Mouse (Mus musculus) heart, adult 2 months (tissue): ENCODE data around the gene Morn1. TPM values are rescaled to one million over a fixed set of nuclear protein-coding genes. Genes with fewer than 3 reads are reported as not detected.

Source experiments
- DNase-seq, 2 experiments: peaks; one replicate each; pipeline ENCODE4 v3.0.0; 2021
- H3K27ac ChIP-seq: fragments of 200-600 bp; 2 replicates; pipeline ENCODE4 v1.8.1; 2022
- H3K27me3 ChIP-seq: fragments of 200-500 bp; 2 replicates; pipeline ENCODE4 v1.6.1; 2012; ENCODE audit warnings: mild to moderate bottlenecking, low read length, inconsistent platforms, mixed read lengths; ENCODE audit not compliant: control insufficient read depth, insufficient read depth
- H3K36me3 ChIP-seq: fragments of 200-500 bp; 2 replicates; pipeline ENCODE4 v1.6.1; 2012; ENCODE audit warnings: low read length, inconsistent platforms; ENCODE audit not compliant: control insufficient read depth, insufficient read depth
- H3K4me1 ChIP-seq: fragments of 200-500 bp; 2 replicates; pipeline ENCODE4 v1.6.1; 2011; ENCODE audit warnings: low read length; ENCODE audit not compliant: control insufficient read depth, insufficient read depth
- H3K4me3 ChIP-seq: fragments of 200-600 bp; 2 replicates; pipeline ENCODE4 v1.8.1; 2022
- H3K79me2 ChIP-seq: fragments of 200-500 bp; replicated peaks from 2 replicates; pipeline ENCODE4 v1.6.1; 2012; ENCODE audit warnings: mild to moderate bottlenecking, inconsistent platforms, low read length, moderate library complexity, mixed read lengths; ENCODE audit not compliant: control insufficient read depth, insufficient read depth
- H3K9ac ChIP-seq: fragments of 200-500 bp; 2 replicates; pipeline ENCODE4 v1.6.1; 2012; ENCODE audit warnings: low read depth, mild to moderate bottlenecking, control low read depth, inconsistent platforms, low read length, mixed read lengths
- CTCF ChIP-seq: fragments of 200-600 bp; IDR thresholded peaks from 2 replicates; pipeline ENCODE4 v1.8.1; 2022; ENCODE audit warnings: antibody characterized with exemption, mild to moderate bottlenecking, moderate library complexity
- EP300 ChIP-seq: fragments of 200-500 bp; IDR thresholded peaks from 2 replicates; pipeline ENCODE4 v1.6.1; 2011; ENCODE audit warnings: low read depth, low read length, control low read depth; ENCODE audit not compliant: insufficient read depth
- POLR2A ChIP-seq: fragments of 200-500 bp; IDR thresholded peaks from 2 replicates; pipeline ENCODE4 v1.6.1; 2011; ENCODE audit warnings: mild to moderate bottlenecking, low read depth, low read length, control low read depth; ENCODE audit not compliant: insufficient read depth
- WGBS: fragments of 180-500 bp; shearing (Covaris S2); methylation state at CpG from one replicate; pipeline ENCODE4 v1.1.7; 2018; 5-methylcytosine and 5-hydroxymethylcytosine counted together
- intact Hi-C: fragments of 180-260 bp; cut with DNase I; formaldehyde crosslinking; loops from one replicate; pipeline ENCODE4 v1.15.1; 2025
- polyA plus RNA-seq: library from polyadenylated mRNA; depleted of rRNA; stranded (reverse); fragments of >200 nt; gene quantifications from 2 replicates; pipeline ENCODE4 v1.2.3, GENCODE M21; 2012
- total RNA-seq, 2 experiments: library from RNA; stranded (reverse); gene quantifications; 2 replicates each; pipeline ENCODE4 v1.2.3; 2021

The Morn1 gene
- total and polyA plus RNA-seq, 3 experiments = 1.1 to 2.5 (median 1.3) TPM

DNA sequence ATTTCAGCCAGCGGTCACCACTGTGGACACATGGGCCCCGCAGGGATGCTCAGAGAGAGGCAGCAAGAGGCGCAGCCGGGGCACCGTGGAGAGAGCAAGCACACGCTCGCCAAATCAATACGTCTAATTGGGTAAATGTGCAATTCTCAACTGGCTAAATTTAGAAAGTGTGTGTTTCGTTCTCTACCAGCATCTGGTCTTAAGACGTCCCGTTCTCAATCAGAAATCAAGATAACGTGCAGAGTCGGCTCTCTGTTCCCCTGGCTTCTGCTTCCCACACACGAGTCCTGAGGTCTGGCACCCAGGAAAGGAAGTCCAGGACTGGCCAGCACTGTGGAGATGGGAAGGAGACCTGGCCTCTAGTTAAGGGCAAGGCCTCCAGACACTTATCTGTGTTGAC lies 39.7 kb upstream of the Morn1 start:
- no peak overlapping the region for H3K4me3 ChIP-seq

DNA sequence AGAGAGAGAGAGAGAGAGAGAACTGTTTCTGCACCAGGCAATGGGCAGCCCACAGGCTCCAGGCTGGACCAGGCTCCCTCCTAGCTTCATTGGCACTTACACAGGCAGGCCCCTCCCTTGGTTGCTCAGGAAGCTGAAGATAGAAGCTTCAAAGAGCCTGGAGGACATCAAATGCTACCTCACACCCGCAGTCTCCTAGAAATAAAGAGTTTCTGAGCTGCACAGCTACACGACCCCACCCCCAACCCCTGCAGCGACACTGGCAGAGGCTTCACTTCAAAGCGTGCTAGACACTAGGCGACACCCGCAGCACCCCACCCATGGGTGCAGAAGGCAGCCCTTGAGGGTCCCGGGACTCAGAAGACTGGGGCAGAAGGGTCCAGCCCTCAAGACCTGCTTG lies 36.3 kb upstream of the Morn1 start:
- 77% methylated on average over 7 of the region's 7 CpGs for WGBS
- Histone ChIP-seq H3K4me3 (no peak overlapping the region), H3K36me3 (no peaks in the 10 kb centered on the region), H3K27me3 (no peaks in the 10 kb centered on the region), H3K27ac (no peak overlapping the region), H3K4me1 (no peaks in the 10 kb centered on the region), H3K9ac (no peak overlapping the region), H3K79me2 (no peaks in the 10 kb centered on the region)
- no peak for TF ChIP-seq CTCF
- DNase-seq = no peak
- intact Hi-C loops = no loop called here

More for the DNA sequence above, 39.7 kb upstream of the Morn1 start:
- Histone ChIP-seq H3K79me2 (no peaks in the 10 kb centered on the region), H3K4me1 (no peaks in the 10 kb centered on the region), H3K9ac (no peak overlapping the region), H3K27me3 (peaks cover 6% of the 10 kb centered on the region), H3K36me3 (no peaks in the 10 kb centered on the region), H3K27ac (no peak overlapping the region)
- TF ChIP-seq POLR2A = no peak
- no peak for TF ChIP-seq EP300
- no peak for TF ChIP-seq CTCF
- 69% methylated on average over 14 of the region's 14 CpGs for WGBS
- intact Hi-C loops = no loop called here
- DNase-seq = no peak

DNA sequence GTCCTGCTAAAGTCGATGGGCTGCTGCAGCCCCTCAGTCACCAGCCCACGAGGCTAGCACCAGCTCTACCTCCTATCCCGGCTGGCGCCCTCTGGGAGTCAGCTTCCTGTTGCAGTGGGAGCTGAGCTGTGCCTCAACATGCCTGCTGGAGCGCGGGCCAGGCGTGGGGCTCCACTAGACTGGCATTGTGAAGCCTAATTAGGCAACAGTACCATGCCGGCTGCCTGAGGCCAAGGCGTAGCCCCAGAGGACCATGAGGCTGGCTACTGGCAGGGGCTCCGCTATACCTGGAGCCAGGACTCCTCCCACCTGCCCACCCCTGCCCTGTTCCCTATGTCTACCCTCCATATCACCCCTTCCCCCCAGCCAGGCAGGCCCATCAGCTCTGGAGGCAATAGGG lies 29.7 kb upstream of the Morn1 start, which contains the start of gene Plch2:
Plch2 (minus strand) TSS at position 61 of the 400 bp plus-strand sequence.
- H3K79me2 ChIP-seq = no peaks in the 10 kb centered on the region
- no peaks in the 10 kb centered on the region for H3K4me1 ChIP-seq
- H3K4me3 ChIP-seq = no peak within 1 kb of the TSS
- H3K27ac ChIP-seq = no peak within 1 kb of the TSS
- no peak for DNase-seq
- no peaks in the 10 kb centered on the region for H3K27me3 ChIP-seq
- H3K36me3 ChIP-seq = no peaks in the 10 kb centered on the region
- no peak for TF ChIP-seq POLR2A
- TF ChIP-seq EP300 = no peak
- TF ChIP-seq CTCF = no peak
- 64% methylated on average over 10 of the region's 10 CpGs for WGBS
- no peak within 1 kb of the TSS for H3K9ac ChIP-seq
- intact Hi-C loops = no loop called here

DNA sequence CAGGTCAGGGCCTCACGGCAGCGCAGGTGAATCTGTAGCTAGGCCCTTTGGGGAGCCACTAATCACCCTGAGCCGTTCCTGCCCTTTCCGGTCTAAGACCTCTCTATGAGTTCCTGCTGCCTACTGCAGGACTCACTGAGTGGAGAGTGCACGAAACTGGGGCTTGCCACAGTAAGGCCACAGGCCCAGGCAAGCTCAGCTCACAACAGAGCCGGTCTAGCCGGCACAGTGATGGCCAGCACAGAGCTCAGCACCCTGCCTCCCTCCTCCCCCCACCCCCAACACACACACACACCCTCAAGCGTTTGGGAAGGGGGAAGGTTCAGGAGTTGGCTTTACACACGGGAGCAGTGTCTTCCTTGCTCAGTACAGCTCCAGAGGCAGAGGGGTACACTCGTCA lies 28.1 kb upstream of the Morn1 start:
- intact Hi-C loops = no loop called here
- H3K27me3 ChIP-seq = no peaks in the 10 kb centered on the region
- H3K4me3 ChIP-seq = no peak overlapping the region
- H3K36me3 ChIP-seq = no peaks in the 10 kb centered on the region
- WGBS = 52% methylated on average over 10 of the region's 10 CpGs
- TF ChIP-seq CTCF (no peak), POLR2A (no peak), EP300 (no peak)
- DNase-seq = no peak
- H3K79me2 ChIP-seq = no peaks in the 10 kb centered on the region
- no peak overlapping the region for H3K9ac ChIP-seq
- H3K27ac ChIP-seq = no peak overlapping the region
- no peaks in the 10 kb centered on the region for H3K4me1 ChIP-seq

DNA sequence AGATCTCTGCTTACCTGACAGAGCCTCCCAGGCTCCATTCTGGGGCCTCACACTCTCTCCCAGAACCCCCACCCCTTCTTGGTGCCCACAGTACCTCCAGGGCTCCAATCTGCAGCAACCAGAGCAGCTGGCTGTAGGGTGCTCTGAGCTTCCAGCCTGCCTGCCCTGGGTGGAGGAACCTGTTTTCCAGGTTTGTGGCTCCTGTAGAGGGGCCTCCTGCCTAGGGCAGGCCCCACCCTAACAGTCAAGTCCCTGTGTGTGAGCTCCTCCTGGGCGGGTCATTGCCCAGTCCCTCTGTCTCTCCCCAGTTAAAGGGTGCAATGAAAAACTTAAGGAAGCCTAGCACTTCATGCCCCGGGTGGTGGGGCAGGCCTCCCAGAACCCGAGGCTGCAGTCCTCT lies 22.5 kb upstream of the Morn1 start:
- Histone ChIP-seq H3K4me1 (peaks cover 11% of the 10 kb centered on the region), H3K27ac (no peak overlapping the region), H3K27me3 (no peaks in the 10 kb centered on the region), H3K36me3 (no peaks in the 10 kb centered on the region), H3K4me3 (no peak overlapping the region), H3K9ac (no peak overlapping the region), H3K79me2 (no peaks in the 10 kb centered on the region)
- intact Hi-C loops = loop anchor here (2.0 kb wide), 1 partner anchor 187 kb away; no protein-coding TSS in a partner anchor
- WGBS = 52% methylated on average over 3 of the region's 3 CpGs
- DNase-seq = no peak
- no peak for TF ChIP-seq POLR2A
- TF ChIP-seq EP300 = no peak
- no peak for TF ChIP-seq CTCF

DNA sequence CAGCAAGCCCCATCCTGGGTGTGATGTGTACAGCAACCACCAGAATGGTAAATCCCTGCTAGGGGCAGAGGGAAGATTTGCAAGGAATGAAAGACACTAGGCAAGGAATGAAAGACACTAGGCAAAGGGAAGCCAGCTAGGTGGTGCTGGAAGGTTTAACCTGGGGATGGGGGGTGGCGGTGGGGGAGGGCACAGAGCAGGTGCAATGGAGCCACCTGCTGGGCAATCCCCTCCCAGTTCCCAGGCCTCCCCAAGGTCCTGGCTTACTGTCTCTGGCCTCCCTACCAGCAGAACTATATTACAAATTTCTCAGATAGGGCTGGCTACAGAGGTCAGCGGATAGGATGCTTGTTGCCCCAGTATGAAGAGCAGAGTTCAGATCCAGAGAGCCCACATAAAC lies 21.9 kb upstream of the Morn1 start:
- no peaks in the 10 kb centered on the region for H3K27me3 ChIP-seq
- no peak overlapping the region for H3K4me3 ChIP-seq
- H3K4me1 ChIP-seq = peaks cover 11% of the 10 kb centered on the region
- whole genome bisulfite sequencing = 80% methylated on average over 2 of the region's 2 CpGs
- H3K9ac ChIP-seq = no peak overlapping the region
- H3K36me3 ChIP-seq = no peaks in the 10 kb centered on the region
- no peak overlapping the region for H3K27ac ChIP-seq
- no peak for TF ChIP-seq POLR2A
- TF ChIP-seq EP300 = no peak
- TF ChIP-seq CTCF = 0 out of 2 replicates have a peak, but pooled peaks have one; percentile 2
- no peaks in the 10 kb centered on the region for H3K79me2 ChIP-seq
- intact Hi-C loops = loop anchor here (2.0 kb wide), 1 partner anchor 188 kb away; no protein-coding TSS in a partner anchor
- DNase-seq = no peak
